Mouse (Mus musculus) ES-Bruce4 (cell line): ENCODE measurements around the gene Cad. TPM values are rescaled to one million over a fixed set of nuclear protein-coding genes. Genes with fewer than 3 reads are reported as not detected.
A peak's percentile ranks its signal among the peaks of the same experiment; 100 is the strongest.
"Not testable (repeated sequence)": the region's sequence is repeated elsewhere in the genome, so short reads cannot be mapped to it uniquely, and the experiment has no call there.

Source experiments
- H3K27ac ChIP-seq: 2 replicates; pipeline ENCODE4 v1.5.1; 2012; ENCODE audit warnings: low read length, inconsistent platforms; ENCODE audit not compliant: insufficient read depth
- H3K27me3 ChIP-seq: 2 replicates; pipeline ENCODE4 v1.6.1; 2012; ENCODE audit warnings: mild to moderate bottlenecking, low read length, inconsistent platforms; ENCODE audit not compliant: control insufficient read depth, poor library complexity, insufficient read depth, severe bottlenecking
- H3K36me3 ChIP-seq: 2 replicates; pipeline ENCODE4 v1.6.1; 2012; ENCODE audit warnings: inconsistent platforms, mild to moderate bottlenecking, low read length, moderate library complexity; ENCODE audit not compliant: control insufficient read depth, poor library complexity, insufficient read depth, severe bottlenecking
- H3K4me1 ChIP-seq: one replicate; pipeline ENCODE4 v1.8.1; 2011; ENCODE audit warnings: low read length; ENCODE audit not compliant: control insufficient read depth, insufficient read depth
- H3K4me3 ChIP-seq: 2 replicates; pipeline ENCODE4 v1.5.1; 2011; ENCODE audit warnings: low read depth, mild to moderate bottlenecking, low read length
- H3K9ac ChIP-seq: 2 replicates; pipeline ENCODE4 v1.6.1; 2012; ENCODE audit warnings: low read depth, mild to moderate bottlenecking, inconsistent platforms; ENCODE audit not compliant: poor library complexity, severe bottlenecking
- H3K9me3 ChIP-seq: replicated peaks from 2 replicates; pipeline ENCODE4 v1.6.1; 2012; ENCODE audit warnings: mild to moderate bottlenecking, low read length, inconsistent platforms; ENCODE audit not compliant: control insufficient read depth, poor library complexity, insufficient read depth, severe bottlenecking
- CTCF ChIP-seq: IDR thresholded peaks from one replicate; pipeline ENCODE4 v1.8.1; 2011; ENCODE audit warnings: low read depth, low read length
- EP300 ChIP-seq: IDR thresholded peaks from 2 replicates; pipeline ENCODE4 v1.6.1; 2011; ENCODE audit warnings: low read depth, low read length; ENCODE audit not compliant: insufficient read depth
- POLR2A ChIP-seq: IDR thresholded peaks from one replicate; pipeline ENCODE4 v1.8.1; 2011; ENCODE audit warnings: low read length; ENCODE audit not compliant: insufficient read depth
- polyA plus RNA-seq: library from polyadenylated mRNA; stranded (reverse); fragments of >200 nt; gene quantifications from 2 replicates; pipeline ENCODE4 v1.2.4, GENCODE M21; 2011; ENCODE audit warnings: low read depth; ENCODE audit not compliant: missing spikeins, insufficient read depth, insufficient read length

Gene Cad
- 147 and 148 TPM in 2 replicates for polyA plus RNA-seq

DNA sequence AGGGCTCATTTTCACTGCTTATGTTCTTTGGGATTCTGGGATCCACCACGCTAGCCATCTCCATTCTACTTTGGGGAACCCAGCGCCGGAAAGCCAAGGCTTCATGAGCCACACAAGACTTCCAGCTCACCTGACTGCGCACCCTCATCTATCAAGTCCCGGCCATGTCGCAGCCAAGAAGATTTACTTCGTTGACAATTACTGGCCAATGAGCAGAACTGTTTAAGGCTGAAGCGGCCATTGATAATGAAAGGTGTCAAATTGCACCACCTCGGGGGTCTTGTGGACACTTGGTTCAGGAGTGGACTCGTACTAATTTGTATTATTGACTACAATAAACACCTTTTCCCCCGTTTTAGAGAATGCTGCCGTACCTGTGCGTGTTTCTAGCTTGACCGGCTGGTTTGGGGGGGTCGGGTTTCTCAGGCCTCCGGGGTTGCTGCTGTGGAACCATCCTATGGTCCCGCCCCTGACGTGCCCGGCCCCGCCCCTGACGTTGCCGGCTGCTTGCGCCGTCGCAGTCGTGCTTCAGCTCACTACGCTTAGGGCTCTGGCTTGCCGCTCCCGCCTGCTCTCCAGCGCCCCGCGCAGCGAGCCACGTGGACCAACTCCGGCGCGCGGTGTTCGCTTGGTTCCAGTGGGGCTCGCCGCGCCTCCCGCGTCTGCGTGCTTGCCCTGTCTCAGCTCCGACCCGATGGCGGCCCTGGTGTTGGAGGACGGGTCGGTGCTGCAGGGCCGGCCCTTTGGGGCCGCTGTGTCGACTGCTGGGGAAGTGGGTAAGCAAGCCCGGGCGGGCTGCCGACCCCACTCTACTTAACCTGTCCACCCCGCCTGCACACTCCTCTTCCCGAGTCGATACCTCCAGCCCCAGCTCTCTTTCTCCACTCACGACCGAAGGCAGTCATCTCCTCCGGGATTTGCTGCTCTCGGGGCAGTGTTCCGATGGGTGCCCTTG is at the start of gene Cad:
Gene Cad (plus strand): TSS at position 520 of the 955 bp plus-strand sequence.
- Histone ChIP-seq H3K27me3 (no peaks in the 10 kb centered on the region), H3K4me1 (no peaks in the 10 kb centered on the region), H3K9me3 (no peaks in the 10 kb centered on the region), H3K9ac (peak within 1 kb of the TSS; percentile 85), H3K36me3 (peaks cover 27% of the 10 kb centered on the region), H3K27ac (peak within 1 kb of the TSS; percentile 67), H3K4me3 (peak within 1 kb of the TSS; percentile 89)
- TF ChIP-seq POLR2A: no peak
- TF ChIP-seq CTCF: no peak
- no peak for TF ChIP-seq EP300

DNA sequence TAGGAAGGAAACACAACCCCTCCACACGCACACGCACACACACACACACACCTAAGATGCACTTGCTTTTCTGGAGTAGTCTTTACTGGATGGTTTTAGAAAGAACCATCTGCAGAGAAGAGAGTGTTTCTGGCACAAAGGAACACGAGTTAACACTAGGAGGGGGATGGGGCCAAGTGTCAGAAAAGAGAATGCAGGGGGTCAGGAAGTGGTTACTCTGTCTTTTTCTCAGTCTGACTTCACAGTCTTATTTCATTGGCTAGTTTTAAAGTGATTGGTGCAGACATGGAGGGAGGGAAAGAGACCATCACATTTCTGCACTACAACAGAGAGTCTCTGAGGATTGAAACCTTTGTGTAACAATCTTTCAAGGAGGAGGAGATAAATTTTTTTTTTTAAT is 41.8 kb upstream of the Cad start:
- Histone ChIP-seq H3K4me1 (no peaks in the 10 kb centered on the region), H3K27ac (no peak overlapping the region), H3K36me3 (no peaks in the 10 kb centered on the region), H3K27me3 (no peaks in the 10 kb centered on the region), H3K9ac (no peak overlapping the region), H3K9me3 (no peaks in the 10 kb centered on the region), H3K4me3 (no peak overlapping the region)
- TF ChIP-seq CTCF (no peak), EP300 (no peak), POLR2A (no peak)

DNA sequence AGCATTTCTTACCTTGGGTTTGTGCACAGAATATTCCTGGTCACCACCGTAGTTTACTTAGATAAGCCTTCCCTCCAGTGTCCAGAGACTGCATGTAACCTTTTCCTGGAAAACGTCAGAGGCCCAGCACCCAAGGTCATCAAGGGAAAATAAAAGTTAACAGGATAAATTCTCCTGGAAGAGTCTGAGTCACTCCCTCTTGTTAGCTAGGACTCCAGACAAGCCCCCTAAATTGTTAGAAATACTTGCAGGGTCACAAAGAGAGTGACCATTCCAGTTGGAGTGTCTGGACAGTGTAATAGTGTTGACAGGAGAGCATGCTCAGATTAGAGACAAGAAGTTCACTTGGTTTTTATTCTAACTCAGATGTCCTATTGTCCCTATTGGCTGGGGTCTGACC is 38.7 kb upstream of the Cad start:
- Histone ChIP-seq H3K9ac (no peak overlapping the region), H3K36me3 (no peaks in the 10 kb centered on the region), H3K4me3 (no peak overlapping the region), H3K4me1 (no peaks in the 10 kb centered on the region), H3K9me3 (no peaks in the 10 kb centered on the region), H3K27me3 (no peaks in the 10 kb centered on the region), H3K27ac (no peak overlapping the region)
- no peak for TF ChIP-seq CTCF
- TF ChIP-seq EP300: no peak
- TF ChIP-seq POLR2A: no peak

DNA sequence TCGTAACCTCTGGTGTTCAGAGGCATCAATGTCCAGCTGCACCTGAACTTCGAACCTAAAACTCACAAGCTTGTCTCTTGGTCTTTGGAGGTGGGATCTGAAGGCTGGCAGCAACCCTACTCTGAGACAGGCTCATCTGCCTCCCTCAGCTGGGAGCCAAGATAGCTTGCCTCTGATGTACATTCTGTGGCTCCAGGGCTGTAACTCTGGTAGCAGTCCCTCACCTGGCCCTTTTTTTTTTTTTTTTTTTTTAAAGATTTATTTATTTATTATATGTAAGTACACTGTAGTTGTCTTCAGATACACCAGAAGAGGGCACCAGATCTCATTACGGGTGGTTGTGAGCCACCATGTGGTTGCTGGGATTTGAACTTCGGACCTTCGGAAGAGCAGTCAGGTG is 32.8 kb upstream of the Cad start:
- not testable (repeated sequence) for H3K4me3 ChIP-seq, H3K9me3 ChIP-seq, H3K4me1 ChIP-seq, H3K27ac ChIP-seq, H3K27me3 ChIP-seq, H3K36me3 ChIP-seq, H3K9ac ChIP-seq

DNA sequence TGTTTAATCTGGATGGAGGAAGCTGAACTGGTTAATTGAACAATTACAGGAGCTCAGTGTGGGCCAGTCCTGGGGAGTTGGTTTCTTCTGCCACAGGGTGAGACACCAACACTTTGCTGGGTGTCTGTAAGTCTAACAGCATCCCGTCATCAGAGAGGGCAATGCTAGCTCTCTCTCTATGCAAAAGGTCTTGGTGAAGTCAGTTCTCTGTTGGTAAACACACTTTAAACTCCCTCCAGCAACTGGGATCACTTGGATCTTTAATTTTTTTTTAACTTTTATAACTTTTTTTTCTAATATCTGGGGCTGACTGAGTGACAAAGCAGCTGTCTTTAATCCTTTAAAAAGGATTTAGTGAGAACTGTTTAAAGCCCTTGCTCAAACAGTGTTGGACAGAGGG is 31.9 kb upstream of the Cad start:
- Histone ChIP-seq H3K27me3 (no peaks in the 10 kb centered on the region), H3K27ac (peak overlapping the region; percentile 41; the same call in 1 of the 2 replicates), H3K9me3 (no peaks in the 10 kb centered on the region), H3K36me3 (no peaks in the 10 kb centered on the region), H3K9ac (no peak overlapping the region), H3K4me1 (peaks cover 2% of the 10 kb centered on the region), H3K4me3 (no peak overlapping the region)
- TF ChIP-seq POLR2A: no peak
- no peak for TF ChIP-seq EP300
- TF ChIP-seq CTCF: no peak

DNA sequence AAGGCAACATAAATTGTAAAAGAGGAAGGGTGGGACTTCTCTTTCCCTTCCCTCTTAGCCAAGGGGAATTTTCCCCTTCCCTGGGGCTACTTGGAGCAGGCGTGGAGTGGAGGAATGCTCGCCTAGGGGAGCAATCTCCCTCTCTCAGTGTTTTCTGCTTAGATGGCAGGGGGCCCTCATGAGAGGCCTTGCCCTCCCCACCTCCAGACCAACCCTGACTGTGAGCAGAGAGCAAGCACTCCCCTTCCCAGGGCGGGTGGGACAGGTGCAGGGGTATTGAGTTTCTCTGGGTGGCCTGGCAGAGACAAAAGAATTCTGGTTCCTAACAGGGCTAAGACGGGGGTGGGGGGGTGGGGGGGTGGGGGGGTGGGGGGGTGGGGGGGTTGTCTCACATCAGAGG is 31.3 kb upstream of the Cad start:
- TF ChIP-seq CTCF (no peak), POLR2A (no peak), EP300 (no peak)
- peaks cover 2% of the 10 kb centered on the region for H3K4me1 ChIP-seq
- no peaks in the 10 kb centered on the region for H3K27me3 ChIP-seq
- H3K36me3 ChIP-seq: no peaks in the 10 kb centered on the region
- H3K4me3 ChIP-seq: no peak overlapping the region
- H3K27ac ChIP-seq: no peak overlapping the region
- H3K9me3 ChIP-seq: no peaks in the 10 kb centered on the region
- no peak overlapping the region for H3K9ac ChIP-seq
